Mouse (Mus musculus): ENCODE measurements around the gene Mical2. TPM values are rescaled to one million over a fixed set of nuclear protein-coding genes. Genes with fewer than 3 reads are reported as not detected.

The Mical2 gene
- total and polyA plus RNA-seq, 3 experiments: not detected

DNA sequence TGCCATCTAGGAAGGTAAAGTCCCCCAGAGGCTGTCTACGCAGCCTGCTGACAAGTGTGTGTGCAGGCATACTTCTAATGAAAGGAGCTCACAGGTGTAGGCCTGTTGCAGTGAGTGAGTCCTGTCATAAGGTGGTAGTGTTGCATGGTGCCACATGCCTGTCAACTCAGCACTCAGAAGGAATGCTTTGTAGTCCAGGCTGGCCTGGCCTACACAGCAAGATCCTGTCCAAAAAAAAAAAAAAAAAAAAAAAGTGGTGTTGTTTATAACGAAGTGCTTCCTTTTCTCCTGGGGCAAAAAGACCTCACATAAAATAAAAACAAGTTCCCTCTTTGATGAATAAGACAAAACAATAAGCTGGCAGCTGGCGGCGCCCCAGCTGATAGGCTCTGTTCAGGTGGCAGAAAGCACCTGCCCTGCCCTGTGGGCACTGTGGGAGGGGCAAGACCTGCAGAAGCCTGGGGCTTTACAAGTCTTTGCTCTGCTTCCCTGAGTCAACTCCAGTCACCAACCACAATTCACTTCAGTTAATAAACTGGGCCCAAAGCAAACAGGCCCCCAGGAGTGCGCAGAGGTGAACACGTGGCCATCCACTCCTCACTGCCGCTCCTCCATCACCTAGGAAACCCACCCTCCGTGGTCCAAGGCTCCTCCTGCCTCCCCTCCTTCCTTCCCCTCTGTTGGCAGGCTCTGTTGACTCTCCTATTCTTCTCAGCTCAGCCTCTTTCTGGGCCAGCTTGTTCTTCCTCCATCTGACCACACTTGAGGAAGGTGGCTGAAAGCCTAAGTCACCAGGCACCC, 12.5 kb upstream of the Mical2 start:
- TF ChIP-seq MAX (IDR thresholded peaks at IDR 0.05; ENCODE audit: low read length) (no peak), JUN (IDR thresholded peaks at IDR 0.05; ENCODE audit: insufficient read depth, low read depth, low read length) (no peak), POLR2A (IDR thresholded peaks at IDR 0.05; ENCODE audit: low read depth, low read length) (no peak), RAD21 (IDR thresholded peaks at IDR 0.05; ENCODE audit: low read depth, low read length) (peak; percentile 43), ETS1 (conservative IDR thresholded peaks at IDR 0.05; ENCODE audit: low read depth, low read length) (no peak), POLR2AphosphoS2 (IDR thresholded peaks at IDR 0.05; ENCODE audit: low read depth, low read length) (no peak), CTCF (conservative IDR thresholded peaks at IDR 0.05 in 1 of 2, IDR thresholded peaks at IDR 0.05 in 1 of 2; ENCODE audit: low read depth in 2 of 2, low read length in 2 of 2) (peak in 1 of 2 experiments; percentile 46; a peak in 2 of 4 replicates), SMC3 (IDR thresholded peaks at IDR 0.05; ENCODE audit: low read depth, low read length) (0 out of 2 replicates have a peak, but pooled peaks have one; percentile 15), ZKSCAN1 (IDR thresholded peaks at IDR 0.05; ENCODE audit: borderline replicate concordance, low read depth, low read length) (no peak)
- Histone ChIP-seq H3K79me2 (replicated peaks; ENCODE audit: control insufficient read depth, extremely low read depth, insufficient read depth, poor library complexity, severe bottlenecking) (no peaks in the 10 kb centered on the region), H3K9ac (ENCODE audit: insufficient read depth, low read depth) (no peak overlapping the region), H3K9me3 (replicated peaks; ENCODE audit: low read length) (no peaks in the 10 kb centered on the region), H3K27me3 (replicated peaks) (peaks cover 16% of the 10 kb centered on the region), H3K36me3 (replicated peaks in 1 of 2; ENCODE audit: control insufficient read depth in 1 of 2, insufficient read depth in 1 of 2, low read length in 1 of 2) (no peaks in the 10 kb centered on the region), H3K4me1 (ENCODE audit: control insufficient read depth in 1 of 2, insufficient read depth in 2 of 2) (peaks cover 0 to 11% of the 10 kb centered on the region in 2 experiments; a peak in 2 of 4 replicates), H3K4me2 (ENCODE audit: insufficient read depth, low read depth, poor library complexity, severe bottlenecking) (no peak overlapping the region), H3K27ac (ENCODE audit: insufficient read depth, low read depth) (no peak overlapping the region), H3K4me3 (replicated peaks in 1 of 3; ENCODE audit: low read depth in 2 of 3, low read length in 2 of 3, poor library complexity in 1 of 3) (no peak overlapping the region)
- in situ Hi-C loops (cut with MboI; ENCODE audit: low pct_ligation_motif_present, low pct_unique_long_range_greater_than_20kb, low sequenced_read_pairs) (no loop called here), dilution Hi-C loops (cut with MboI; ENCODE audit: extremely low pct_ligation_motif_present, extremely low pct_unique_long_range_greater_than_20kb, low sequenced_read_pairs) (no loop called here)
- DNase-seq (ENCODE audit: extremely low read depth): peak; percentile 10

DNA sequence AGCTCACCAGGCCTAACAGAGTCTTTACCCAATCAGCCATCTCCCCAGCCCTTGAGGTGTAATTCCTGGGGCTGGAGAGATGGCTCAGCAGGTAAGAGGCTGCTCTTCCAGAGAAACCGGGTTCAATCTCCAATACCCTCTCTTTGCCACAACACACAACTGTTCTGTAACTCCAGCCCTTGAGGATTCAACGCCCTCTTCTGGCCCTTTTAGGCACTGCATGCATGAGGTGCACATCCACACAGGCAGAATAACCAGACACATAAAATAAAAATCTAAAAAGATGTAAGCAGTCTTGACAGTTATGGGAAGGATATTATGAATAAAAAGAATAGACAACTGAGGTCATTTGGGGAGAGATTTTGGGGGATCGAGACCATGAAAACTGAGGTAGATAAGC, 9.8 kb upstream of the Mical2 start:
- no peak overlapping the region for H3K27ac ChIP-seq (ENCODE audit: insufficient read depth, low read depth)
- peaks cover 0 to 11% of the 10 kb centered on the region in 2 experiments; a peak in 2 of 4 replicates for H3K4me1 ChIP-seq (ENCODE audit: control insufficient read depth in 1 of 2, insufficient read depth in 2 of 2)
- dilution Hi-C loops (cut with MboI; ENCODE audit: extremely low pct_ligation_motif_present, extremely low pct_unique_long_range_greater_than_20kb, low sequenced_read_pairs): no loop called here
- peaks cover 8% of the 10 kb centered on the region for H3K9me3 ChIP-seq (replicated peaks; ENCODE audit: low read length)
- no peak overlapping the region for H3K4me2 ChIP-seq (ENCODE audit: insufficient read depth, low read depth, poor library complexity, severe bottlenecking)
- no peak overlapping the region for H3K9ac ChIP-seq (ENCODE audit: insufficient read depth, low read depth)
- in situ Hi-C loops (cut with MboI; ENCODE audit: low pct_ligation_motif_present, low pct_unique_long_range_greater_than_20kb, low sequenced_read_pairs): no loop called here
- H3K79me2 ChIP-seq (replicated peaks; ENCODE audit: control insufficient read depth, extremely low read depth, insufficient read depth, poor library complexity, severe bottlenecking): no peaks in the 10 kb centered on the region
- H3K4me3 ChIP-seq (replicated peaks in 1 of 3; ENCODE audit: low read depth in 2 of 3, low read length in 2 of 3, poor library complexity in 1 of 3): no peak overlapping the region
- TF ChIP-seq NELFE (IDR thresholded peaks at IDR 0.05; ENCODE audit: low read depth, low read length) (no peak), NRF1 (IDR thresholded peaks at IDR 0.05; ENCODE audit: low read depth, low read length) (no peak), MYC (IDR thresholded peaks at IDR 0.05; ENCODE audit: low read depth, low read length) (no peak), MAX (IDR thresholded peaks at IDR 0.05; ENCODE audit: low read length) (no peak), BHLHE40 (IDR thresholded peaks at IDR 0.05; ENCODE audit: low read depth, low read length) (no peak), TBP (conservative IDR thresholded peaks at IDR 0.05; ENCODE audit: low read depth, low read length) (no peak), CTCF (conservative IDR thresholded peaks at IDR 0.05 in 1 of 2, IDR thresholded peaks at IDR 0.05 in 1 of 2; ENCODE audit: low read depth in 2 of 2, low read length in 2 of 2) (peak in 1 of 2 experiments; percentile 18; a peak in 2 of 4 replicates)
- no peak for DNase-seq (ENCODE audit: extremely low read depth)
- no peaks in the 10 kb centered on the region for H3K36me3 ChIP-seq (replicated peaks in 1 of 2; ENCODE audit: control insufficient read depth in 1 of 2, insufficient read depth in 1 of 2, low read length in 1 of 2)
- H3K27me3 ChIP-seq (replicated peaks): peaks cover 24% of the 10 kb centered on the region

Measured in CH12.LX (cell line).